Mouse (Mus musculus): ENCODE data around the gene Pla2g1b.
"Not testable (repeated sequence)": the region's sequence is repeated elsewhere in the genome, so short reads cannot be mapped to it uniquely, and the experiment has no call there.

The Pla2g1b gene

DNA sequence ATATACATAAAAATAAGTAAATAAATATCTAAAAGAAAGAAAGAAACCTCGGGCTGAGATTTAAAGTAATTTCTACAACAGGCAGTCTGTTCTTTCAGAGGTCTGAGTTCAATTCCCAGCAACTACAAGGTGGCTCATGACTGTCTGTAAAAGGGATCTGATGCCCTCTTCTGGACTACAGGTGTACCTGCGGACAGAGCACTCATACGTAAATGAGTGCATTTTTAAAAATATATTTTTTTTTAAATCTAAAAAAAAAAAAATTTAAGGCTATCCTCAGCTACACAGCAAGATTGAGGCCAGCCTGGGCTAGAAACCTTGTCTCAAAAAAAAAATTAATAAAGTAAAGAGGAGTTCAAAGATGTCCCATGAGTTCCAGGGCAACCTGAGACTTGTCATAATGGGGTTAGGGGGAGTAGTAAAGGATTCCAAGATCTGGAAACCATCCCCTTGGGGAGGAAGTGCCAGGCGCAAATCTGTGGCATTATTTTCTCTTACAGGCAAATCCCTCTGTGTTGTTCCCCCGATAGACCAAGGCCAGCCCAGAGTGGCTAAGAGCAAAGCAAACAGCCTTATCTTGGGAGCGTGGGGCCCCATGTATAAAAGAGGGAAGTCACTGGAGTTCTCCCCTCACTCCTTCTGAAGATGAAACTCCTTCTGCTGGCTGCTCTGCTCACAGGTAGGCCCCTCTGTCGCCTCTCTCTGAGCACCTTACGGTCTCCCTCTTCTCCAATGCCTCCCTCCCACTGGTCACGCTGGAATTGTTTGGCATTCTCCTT, at the start of gene Pla2g1b:
Pla2g1b (plus strand) TSS at position 621 of the 779 bp plus-strand sequence.
- DNase-seq (ENCODE audit: low read depth, low spot score), result no peak

DNA sequence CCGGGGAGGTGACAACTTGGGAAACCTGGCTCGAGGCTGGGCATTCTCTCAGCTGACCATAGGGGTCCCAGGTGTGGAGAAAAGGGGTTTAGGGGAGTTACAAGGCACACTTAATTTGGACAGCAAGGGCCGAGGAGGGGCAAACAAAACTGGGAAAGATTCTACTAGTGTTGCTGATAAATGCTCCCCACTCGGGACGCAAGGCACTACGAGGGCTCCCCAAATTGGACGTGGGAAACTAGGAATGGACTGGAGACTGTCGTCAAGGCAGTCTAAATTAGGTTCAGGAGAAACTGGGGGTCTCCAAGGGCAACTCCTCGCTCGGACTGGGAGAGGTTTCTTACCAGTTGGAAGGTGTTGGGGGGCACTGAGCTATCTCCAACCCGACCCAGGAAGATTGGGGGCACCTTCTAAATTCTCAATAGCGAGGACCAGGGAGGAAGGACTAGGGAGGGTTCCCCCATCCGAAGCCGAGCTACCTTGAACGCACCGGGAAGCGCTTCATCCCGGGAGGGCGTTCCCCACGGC, 37.2 kb upstream of the Pla2g1b start:
- DNase-seq (ENCODE audit: low read depth, low spot score), result no peak

DNA sequence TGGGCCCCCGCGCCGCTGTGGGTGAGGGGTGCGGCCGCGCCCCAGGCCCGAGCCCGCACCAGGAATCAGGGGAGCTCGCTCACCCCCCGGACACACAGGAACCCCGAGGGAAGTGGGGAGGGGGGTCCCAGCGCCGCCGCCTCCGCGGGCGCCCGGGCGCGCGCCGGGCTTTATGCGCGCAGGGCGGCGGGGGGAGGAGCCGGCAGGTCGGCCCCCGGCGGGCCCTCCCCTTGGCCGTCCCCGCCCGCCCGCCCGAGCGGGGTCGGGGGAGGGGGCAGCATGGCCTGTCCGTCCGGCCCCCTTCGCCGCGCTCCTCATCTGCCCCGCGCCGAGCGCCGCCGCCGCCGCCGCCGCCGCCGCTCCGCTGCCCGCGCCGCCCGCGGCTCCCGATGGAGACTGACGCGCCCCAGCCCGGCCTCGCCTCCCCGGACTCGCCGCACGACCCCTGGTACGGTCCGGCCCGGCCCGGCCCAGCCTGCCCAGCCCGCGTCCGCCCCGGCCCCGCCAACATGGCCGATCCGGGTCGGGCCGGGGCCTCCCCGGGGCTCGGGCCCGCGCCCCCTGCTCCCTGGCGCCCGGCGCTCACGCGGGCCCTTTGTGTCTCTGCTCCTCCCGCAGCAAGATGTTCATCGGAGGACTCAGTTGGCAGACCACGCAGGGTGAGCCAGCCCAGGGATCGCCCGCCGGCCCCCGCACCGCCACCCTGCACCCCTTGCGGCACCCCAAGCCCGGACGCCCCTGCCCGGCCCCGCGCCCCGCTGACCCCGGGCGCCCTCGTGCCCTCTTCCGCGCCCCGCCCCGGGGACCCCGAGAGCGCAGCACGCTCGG, 36.5 kb upstream of the Pla2g1b start, which contains the start of gene Msi1:
Msi1 (plus strand) TSS at position 241 of the 828 bp plus-strand sequence.
- no peak for DNase-seq (ENCODE audit: low read depth, low spot score)

DNA sequence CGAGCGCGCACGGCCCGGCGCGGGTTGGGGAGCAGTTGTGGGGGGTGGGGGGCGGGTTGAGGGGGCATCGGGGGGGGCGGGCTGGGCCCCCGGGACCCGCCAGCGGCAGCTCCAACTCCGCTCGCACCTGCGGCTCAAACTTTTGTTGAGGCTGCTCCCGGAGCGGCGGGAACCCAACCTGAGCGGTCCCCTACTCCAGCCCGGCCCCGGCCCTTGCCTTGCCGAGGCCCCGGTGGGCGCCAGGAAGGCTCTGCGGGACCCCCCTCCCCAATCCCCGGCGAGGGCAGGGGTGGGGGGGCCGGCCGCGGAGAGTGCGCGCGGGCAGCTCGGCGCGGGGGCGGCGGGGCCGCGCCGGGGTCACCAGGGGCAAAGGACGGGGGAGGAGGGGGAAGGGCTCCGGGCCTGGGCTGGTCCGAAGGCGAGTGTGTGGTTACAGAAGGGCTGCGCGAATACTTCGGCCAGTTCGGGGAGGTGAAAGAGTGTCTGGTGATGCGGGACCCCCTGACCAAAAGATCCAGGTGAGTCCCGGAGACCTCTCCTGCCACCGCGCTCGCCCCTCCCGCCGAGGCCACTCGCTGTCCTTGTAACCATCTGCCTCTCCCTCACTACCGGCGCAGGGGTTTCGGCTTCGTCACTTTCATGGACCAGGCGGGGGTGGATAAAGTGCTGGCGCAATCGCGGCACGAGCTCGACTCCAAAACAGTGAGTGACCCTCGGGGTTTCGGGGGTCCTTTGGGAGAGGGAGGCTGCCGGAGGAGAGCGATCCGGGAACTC, 35.7 kb upstream of the Pla2g1b start:
- no peak for DNase-seq (ENCODE audit: low read depth, low spot score)

DNA sequence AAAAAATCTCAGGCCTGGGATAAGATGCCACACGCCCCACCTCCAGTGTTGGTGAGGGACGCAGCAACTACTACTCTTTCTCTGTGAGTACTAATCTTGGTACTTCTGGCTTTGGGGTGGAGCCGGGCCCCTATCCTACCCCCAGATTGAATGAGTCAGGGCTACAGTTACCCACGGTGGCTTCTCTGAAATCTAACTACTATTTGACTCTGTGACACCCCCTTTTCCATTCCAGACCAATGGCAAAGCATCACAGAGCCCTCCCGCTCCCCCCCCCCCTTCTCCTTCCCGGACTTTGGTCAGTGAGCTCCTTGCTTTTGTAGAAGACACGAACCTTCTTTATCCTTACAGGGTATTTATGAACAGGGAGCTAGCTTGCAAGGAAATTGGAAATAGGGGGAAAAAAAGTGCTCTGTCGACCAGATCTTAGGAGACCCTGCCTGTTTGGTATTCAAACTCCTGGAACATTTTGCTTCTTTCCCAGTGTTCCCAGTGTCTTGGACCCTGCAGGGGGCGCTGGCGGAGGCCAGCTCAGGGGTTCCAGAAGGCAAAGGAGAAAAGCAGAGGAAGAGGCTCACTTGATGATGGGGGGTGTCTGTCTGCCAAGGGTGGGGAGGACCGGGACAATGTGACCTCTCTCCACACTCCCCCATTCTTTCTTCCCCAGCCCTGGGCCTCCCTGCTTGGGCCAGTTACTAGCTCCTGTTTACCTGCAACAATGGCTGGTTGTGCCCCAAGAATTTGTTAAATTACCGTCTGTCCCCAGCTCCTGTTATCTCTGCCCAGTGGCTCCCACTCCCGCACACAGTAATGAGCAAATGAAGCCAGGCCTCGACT, 34.8 kb upstream of the Pla2g1b start:
- DNase-seq (ENCODE audit: low read depth, low spot score), result no peak

DNA sequence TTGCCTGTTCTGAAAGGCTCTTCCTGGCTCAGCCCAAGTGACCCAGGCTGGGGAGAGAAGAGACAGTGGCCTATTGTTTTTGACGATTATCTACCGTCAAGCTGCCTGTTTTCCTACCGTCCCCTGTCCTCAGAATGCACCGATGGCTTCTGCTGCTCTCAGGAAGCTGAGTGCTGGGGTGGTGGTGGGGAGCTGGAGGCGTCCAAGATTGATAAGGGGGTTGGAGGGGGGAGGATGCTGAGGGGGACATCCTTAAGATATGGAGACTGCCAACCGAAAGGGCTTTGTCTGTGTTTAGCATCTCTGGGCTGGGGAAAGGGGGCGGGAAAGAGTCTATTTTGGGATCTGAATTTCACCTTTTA, 34.2 kb upstream of the Pla2g1b start:
- DNase-seq (ENCODE audit: low read depth, low spot score), result no peak

DNA sequence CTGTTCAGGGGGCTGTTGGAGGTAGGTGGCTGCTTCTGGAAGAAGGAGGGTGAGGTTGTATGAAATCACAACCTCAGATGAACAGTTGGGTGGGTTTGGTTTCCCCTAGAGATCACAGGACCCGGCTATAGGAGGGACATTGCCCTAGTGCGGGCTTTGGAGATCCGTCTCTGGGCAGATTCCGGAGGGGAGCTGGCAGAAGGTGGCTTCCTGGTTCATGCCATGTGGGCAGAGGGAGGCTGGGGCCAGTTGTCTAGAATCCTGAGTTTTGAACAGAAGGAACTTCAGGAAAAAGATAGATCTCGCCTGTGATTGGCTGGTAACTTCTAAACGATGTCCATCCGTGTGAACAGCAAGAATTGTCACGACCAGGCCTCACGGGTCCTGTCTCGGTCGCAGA, 33.7 kb upstream of the Pla2g1b start:
- no peak for DNase-seq (ENCODE audit: low read depth, low spot score)

DNA sequence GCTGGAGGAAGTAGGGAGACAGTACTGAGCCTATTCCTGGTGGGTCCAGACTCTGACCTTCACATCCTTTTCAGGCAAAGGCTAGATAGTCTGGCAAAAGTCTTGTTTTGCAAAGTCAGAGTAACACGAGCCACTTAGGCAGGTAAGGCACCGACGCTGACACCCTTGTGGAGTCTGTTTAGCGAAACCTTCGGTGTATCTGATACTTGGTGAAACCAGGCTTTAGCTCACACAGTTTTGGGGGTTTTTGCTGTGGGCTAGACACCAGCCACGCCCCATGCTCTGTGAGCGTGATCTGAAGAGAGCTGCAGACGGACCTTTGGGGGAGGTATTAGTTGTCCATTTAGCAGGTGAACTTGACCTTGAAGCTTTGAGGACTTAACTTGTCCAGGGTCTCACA, 32.9 kb upstream of the Pla2g1b start:
- no peak for DNase-seq (ENCODE audit: low read depth, low spot score)

DNA sequence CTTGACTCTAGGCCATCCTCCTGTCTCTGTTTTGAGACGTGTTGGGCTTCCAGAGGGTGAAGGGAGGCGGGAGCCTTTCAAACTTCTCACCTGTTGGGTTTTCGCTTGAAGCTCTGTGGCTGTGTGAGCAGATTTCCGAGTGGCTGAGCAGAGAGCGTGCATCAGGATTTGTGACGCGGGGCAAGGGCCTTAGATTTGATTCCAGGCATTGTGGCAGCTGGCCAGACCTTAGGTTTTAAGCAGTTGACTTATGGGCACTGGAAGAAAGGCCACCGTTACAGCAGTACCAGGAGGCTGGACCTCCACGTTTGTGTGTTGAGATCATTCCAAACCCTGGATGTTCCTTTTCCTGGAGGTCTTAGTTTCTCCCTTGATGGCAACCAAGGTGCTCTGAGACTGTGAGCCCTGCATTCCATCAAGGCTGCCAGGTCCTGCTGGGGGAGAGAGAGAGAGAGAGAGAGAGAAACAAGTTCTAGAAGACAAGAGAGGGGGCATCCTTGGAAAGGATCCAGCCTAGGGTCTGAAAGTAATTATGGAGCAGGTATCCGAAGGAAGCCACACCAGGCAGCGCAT, 31.7 kb upstream of the Pla2g1b start:
- DNase-seq (ENCODE audit: low read depth, low spot score), result no peak

DNA sequence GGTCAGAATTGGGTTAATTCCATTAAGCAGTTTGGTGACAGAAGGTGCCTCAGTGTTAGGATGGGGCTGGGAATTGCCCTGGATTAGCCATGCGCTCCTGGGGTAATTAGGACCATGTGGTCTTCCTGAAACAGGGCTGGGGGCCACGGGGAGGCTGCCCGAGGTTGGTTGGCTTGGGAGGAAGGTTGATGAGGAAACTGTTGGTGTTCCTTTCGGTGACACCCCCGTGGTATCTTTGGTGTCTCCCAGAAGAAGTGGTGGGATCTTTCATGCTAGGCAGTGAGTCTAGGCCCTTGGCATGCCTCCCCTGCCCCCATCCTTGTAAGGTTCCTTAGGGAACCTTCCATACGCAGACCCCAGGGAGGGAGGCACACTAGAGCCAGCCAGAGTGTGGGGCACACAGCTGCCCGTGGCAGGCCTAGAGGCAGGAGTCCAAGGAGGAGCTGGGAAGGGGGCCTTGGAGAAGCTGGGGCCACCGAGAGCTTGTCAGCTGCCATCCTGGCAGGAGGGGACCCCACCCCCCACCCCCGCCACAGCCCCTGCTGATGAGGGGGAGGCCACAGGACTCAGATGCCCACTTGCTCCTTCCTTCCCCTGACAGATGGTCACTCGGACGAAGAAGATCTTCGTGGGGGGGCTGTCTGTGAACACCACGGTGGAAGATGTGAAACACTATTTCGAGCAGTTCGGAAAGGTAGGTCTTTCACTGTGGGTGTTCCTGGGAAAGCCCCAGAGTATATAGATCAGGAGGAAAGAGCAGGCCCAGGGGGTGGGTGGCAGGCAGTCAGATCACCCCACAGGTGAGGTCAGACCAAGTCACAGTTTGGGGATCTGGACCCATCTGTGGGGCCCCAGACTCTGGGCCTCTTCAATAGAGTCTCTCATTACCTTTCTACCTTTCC, 31.0 kb upstream of the Pla2g1b start:
- DNase-seq (ENCODE audit: low read depth, low spot score), result no peak

DNA sequence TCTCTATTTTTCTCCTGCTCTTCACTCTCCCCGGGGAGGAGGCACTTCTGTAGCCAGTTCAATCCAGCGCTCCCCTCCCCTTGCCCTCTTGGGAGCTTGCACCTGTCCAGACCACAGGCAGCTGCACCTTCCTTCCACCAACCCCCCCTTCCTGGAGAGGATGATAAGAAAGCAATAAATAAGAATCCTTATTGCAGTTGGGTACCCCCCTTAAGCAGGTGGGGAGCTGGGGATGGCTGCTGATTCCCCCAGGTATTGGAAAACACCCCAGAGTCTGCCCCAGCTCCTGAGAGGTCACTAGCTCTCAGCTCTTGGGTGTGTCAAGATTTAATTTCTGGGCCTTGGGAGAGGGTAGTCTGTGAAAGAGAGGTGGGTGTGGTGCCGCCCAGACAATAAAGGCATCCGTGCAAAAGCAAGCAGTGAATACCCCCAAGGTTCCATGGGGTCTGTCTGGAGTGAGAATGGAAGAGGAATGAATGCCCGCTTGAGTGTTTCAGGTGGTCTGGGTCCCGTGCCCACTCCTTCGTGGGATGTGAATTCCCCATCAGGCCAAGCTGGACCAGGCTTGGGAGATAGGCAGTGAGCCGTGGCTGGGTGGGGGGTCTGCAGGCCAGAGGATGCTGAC, 30.2 kb upstream of the Pla2g1b start:
- no peak for DNase-seq (ENCODE audit: low read depth, low spot score)

DNA sequence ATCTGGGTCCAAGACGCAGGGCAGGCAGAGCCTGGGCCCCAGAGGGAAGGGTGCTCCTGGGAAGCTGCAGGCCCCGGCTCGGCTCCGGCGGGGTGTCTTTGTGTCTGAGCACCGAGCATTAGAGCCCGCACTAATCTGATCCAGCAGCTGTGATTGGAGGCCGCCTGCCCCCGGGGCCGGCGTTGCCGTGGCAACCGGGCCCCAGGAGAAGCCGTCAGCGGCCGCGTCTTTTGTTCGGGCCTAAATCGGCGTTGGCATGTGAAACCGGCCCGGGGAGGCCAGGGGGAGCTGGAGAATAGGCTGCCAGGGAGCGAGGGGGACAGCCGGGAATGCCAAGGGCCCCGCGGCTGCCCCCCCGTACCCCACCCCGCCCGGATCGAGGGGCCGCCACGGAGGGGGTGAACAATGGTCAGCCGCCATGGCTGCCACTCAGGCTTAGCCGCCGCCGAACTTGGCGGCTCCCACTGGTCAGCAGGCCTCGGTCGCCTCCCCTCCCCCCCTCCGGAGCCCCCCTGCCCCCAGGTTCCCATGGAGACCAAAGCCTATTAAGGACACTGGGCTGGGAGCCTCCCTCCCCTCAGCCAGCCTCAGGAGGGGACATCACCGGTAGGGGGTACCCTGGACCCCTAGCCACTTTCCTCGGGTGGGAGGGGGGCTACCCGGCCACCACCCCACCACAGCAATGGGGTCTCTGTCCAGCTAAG, 29.5 kb upstream of the Pla2g1b start:
- peak; percentile 90 for DNase-seq (ENCODE audit: low read depth, low spot score)

DNA sequence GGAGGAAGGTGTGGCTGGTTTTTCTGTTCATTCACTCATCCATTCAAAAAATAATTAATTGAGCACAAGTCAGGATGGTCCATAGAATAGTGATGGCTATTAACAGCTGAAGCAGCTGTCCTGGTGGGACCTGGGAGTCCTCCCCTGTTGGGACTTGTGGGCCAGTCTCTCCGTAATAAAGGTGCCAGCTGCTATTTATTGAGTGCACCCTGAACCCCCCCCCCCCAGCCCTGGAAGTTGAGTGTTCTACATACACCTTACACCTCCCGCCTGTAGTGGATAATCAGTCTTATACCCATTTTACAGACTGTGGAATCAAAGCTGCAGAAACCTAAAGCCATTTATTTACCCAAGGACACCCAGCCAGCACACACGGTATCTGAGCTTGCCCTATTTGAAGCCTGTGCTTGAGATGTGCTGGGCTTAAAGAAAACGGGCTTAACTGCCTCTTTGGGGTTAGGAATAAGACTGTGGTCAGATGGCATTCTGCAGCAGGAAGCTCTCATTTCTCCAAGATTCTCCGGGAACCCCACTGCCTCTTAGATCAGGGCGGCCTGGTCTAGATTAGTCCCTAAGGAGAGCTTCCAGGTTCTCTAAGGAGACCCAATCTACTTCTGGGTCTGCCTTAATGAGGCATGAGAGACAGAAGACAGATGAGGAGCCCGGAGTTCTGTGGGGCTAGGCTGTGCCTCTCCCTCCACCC, 28.7 kb upstream of the Pla2g1b start:
- DNase-seq (ENCODE audit: low read depth, low spot score), result no peak

DNA sequence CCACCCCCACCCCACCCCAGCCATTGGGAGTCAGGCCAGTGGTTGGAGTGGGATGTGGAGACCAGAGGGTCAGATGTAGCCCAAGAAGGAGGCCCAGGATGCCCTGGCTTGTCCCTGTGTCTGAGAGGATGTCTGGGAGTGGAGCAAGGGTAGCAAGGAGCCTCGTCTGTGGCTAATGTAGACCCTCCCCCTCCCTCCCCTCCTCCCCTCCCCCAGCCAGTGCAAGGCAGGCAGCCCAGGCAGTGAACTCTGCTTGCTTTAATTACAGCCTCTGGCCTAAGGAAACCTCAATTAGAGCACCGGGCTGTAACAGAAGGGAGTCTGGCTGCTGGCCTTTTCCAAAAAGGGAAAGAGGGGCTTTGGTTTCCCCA, 28.1 kb upstream of the Pla2g1b start:
- no peak for DNase-seq (ENCODE audit: low read depth, low spot score)

DNA sequence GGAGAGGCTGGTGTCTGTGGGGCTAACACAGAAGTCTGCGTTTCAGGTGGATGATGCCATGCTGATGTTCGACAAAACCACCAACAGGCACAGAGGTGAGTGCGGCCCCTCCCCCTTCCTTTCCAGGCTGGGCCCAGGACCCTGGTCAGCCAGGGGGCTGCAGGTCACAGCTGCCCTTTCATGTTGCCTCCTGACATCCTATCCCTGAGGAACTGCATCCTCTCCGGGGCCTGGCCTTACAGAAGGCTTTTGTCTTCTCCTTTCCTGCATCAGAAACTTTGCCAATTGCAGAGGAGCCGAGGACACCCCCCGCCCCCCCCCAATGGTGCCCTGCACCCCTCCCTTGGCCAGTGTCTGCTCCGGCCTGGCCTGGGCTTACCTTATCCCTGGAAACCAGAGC, 27.4 kb upstream of the Pla2g1b start:
- no peak for DNase-seq (ENCODE audit: low read depth, low spot score)

DNA sequence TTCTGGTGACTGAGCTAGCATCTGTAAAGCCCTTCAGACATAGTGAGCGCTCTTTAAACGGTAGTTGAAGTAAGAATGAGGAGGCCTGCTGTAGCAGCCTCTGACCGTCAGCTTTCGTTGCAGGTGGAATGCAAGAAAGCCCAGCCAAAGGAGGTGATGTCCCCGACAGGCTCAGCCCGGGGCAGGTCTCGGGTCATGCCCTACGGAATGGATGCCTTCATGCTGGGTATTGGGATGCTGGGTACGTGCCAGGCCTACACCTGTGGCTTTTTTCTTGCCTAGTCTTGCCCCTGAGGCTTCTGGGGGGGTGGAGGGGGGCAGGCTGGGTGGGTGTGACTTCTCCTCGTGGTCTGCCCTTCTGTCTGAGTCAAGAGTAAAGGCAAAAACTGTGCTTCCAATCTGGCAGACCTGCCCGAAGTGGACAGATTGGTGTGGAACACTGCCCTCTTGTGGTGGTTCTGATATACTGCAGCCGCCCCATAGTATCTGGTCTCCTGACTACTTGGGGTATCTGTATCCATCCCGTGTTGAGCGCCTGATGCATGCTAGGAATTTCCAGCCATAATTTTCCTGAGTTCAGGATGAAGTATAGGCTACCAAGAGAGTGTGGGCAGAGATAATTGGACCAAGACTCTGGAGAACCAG, 24.7 kb upstream of the Pla2g1b start:
- DNase-seq (ENCODE audit: low read depth, low spot score), result no peak

DNA sequence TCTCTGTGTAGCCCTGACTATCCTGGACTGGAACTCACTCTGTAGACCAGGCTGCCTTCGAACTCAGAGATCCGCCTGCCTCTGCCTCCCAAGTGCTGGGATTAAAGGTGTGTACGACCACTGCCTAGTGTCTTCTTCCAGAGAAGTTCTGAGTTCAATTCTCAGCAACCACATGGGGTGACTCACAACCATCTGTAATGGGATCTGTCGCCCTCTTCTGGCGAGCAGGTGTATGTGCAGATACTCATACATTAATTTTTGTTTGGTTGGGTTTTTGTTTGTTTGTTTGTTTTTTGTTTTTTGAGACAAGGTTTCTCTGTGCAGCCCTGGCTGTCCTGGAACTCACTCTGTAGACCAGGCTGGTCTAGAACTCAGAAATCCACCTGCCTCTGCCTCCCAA, 23.4 kb upstream of the Pla2g1b start:
- not testable (repeated sequence) for DNase-seq (ENCODE audit: low read depth, low spot score)

Measured in brain, embryonic 18.5 days (tissue).